Mouse (Mus musculus) megakaryocyte-erythroid progenitor cell, adult 5-6 weeks (primary cell): ENCODE results near the gene Hist2h2aa1. TPM values are rescaled to one million over a fixed set of nuclear protein-coding genes. Genes with fewer than 3 reads are reported as not detected.
A peak's percentile ranks its signal among the peaks of the same experiment; 100 is the strongest.

Experiments used
- ATAC-seq: replicated peaks from 2 replicates; pipeline ENCODE4 v1.8.0; 2016; ENCODE audit warnings: mild to moderate bottlenecking, inconsistent platforms; ENCODE audit not compliant: severe bottlenecking, poor library complexity, low FRiP score, low TSS enrichment
- total RNA-seq, 2 experiments: library from RNA; stranded (forward) in 1 of 2; stranded (reverse) in 1 of 2; fragments of 200-1000, 215-1000 nt in 1 of 2; fragments of >200 nt in 1 of 2; fragmentation: Nextera tagmentation in 1 of 2; gene quantifications; 2 replicates each; pipeline ENCODE4 v1.2.3; 2014 to 2017

Gene Hist2h2aa1
- total RNA-seq, 2 experiments from 2014 or later = 17.9 to 6,422 TPM

DNA sequence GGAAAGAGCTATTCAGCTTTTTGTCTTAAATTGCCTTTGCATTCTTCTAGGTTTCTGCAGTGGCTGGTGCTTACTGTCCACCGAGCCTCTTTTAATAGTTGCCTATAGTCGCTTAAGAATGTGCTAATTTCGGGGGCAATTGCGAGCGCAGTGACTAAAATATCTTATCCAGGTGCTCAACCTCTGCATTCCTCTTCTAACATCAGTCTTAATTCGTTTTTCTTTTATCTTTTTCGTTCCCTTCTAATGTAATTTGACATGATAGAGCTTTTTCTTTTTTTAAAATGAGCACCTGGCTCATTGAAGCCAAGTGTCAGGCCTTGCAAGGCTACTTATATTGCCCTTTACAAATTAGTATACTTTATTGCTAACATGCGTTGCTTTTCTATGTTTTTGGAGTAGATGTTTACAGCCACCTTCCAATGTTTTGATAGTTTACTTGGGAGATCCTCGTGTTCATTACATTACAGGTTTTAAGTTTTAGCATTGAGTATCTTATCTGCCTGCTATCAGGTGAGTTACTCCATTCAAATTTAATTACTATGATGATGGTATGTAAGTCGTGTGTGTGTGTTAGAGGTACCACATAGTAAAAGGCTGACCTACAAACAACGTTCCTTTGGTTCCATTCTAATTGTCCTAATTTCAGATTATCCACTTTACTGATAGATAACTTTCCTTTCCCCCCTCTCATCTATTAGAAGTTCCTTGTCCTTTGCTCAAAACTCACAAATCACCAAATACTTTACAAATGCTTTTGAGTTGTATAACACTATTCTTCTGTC, 2.3 kb downstream of the Hist2h2aa1 start:
- ATAC-seq = no peak

DNA sequence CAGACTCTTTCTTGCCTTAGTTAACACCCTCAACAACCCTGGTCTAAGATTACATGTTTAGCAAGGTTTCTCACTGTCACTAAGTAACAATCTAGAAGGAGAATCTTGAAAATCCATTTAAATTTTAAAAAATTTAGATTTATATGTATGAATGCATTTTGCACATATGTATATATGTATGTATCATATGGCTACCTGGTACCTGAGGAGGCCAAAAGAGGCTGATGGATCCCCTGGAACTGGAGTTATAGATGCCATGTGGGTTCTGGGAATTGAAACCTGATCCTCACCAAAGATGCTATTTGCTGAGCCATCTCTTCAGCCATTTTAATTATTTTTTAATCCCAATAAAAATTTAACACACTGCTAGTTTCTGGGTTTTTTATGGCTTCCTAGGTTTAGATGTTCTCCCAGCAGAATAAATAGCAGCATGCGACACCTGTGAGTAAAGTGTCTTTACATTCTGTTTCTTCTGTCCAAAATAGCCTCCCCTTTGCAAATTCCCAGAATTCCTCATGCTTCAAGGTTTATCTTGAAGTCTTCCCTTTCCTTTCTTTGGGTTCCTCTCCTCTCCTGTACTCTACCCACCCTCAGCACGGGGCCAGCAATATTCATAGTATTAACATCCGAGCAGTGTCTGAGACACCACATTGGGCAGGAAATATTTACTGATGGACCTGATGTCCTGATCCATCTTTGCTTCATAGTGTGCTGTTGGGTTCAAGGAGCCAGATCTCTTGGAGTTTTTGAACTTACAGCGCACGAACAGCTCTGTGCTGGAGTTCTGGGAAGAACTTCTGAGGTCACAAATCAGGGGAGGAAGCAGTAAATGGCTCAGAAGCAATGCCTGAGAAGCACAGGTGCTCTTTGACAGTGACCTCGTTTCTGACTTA, 3.1 kb downstream of the Hist2h2aa1 start:
- ATAC-seq = no peak

DNA sequence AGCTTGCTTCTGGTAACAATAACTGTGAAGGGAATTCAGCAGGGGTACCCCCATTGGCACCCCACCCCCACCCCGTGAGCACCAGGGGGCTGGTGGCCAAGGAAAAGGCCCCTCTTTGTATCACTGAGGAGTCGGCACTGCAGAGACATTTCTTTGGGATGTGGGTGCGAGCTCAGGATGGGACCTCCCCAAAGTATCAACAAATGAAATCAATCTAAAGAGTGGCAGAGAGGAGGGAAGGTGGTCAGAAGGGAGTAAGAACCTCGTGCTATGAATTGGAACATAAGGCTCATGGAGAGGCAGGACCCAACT, 3.7 kb downstream of the Hist2h2aa1 start:
- no peak for ATAC-seq

DNA sequence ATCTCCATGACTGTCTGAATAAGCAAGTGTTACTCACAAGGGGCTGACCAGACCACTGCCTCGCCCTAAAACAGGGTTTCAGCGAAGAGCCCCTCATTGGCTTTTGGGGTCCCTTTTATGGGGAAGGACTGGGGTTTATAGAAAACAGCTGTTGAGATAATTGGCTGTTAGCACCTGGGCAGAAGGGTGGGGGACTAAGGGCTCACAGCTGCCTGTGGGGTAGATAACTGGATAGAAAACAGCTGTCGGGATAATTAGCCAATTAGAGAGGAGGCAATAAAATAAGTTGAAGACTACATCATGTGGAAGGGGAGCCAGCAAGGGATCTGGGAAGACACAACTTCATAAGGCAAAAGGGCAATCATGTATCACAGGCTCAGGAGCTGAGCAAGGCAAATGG, 5.6 kb downstream of the Hist2h2aa1 start:
- no peak for ATAC-seq

DNA sequence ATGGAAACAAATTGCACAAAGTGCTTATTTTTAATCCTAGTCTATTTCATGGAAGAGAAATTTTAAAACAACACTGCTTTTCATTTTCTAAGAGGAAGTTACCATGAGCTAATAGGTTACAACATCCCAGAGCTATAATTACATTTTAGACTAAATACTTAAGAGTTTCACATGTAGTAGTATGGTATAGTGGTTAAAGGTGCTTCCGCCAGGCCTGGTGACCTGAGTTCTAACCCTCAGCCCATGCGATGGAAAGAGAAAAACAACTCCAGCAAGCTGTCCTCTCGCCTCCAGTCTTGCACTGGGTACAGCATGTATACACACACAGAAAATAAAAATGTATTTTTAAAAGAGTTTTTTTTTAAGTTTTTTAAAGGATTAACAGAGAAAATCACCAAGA, 6.5 kb downstream of the Hist2h2aa1 start:
- ATAC-seq = no peak

DNA sequence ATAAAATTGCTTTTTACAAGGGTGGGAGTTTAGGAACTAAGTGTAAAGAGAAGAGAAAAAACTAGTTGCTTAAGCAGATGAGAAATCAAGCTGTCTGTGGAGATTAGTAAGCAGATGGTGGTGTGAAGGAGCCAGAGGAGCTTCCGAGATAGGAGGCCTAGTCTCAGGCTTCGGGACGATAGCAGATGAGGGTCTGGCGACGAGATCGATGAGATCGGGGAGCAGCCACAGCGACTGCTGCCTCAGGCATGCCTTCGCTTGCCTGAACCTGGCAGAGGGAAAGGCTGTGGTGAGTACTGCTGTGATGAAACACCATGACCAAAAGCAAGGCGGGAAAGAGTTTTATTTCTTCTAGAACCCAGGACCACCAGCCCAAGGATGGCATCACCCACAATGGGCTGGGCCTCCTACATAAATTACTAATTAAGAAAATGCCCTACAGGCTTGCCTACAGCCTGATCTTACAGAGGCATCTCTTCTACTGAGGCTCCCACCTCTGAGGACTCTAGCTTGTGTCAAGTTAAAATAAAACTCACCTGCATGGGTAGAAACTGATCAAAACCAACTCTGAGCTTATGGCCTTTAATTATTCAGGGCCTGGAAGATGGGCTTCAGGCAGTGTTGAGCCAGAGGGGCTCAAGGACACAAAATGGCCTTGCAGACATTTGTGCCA, 9.5 kb downstream of the Hist2h2aa1 start:
- peak; percentile 98 for ATAC-seq

DNA sequence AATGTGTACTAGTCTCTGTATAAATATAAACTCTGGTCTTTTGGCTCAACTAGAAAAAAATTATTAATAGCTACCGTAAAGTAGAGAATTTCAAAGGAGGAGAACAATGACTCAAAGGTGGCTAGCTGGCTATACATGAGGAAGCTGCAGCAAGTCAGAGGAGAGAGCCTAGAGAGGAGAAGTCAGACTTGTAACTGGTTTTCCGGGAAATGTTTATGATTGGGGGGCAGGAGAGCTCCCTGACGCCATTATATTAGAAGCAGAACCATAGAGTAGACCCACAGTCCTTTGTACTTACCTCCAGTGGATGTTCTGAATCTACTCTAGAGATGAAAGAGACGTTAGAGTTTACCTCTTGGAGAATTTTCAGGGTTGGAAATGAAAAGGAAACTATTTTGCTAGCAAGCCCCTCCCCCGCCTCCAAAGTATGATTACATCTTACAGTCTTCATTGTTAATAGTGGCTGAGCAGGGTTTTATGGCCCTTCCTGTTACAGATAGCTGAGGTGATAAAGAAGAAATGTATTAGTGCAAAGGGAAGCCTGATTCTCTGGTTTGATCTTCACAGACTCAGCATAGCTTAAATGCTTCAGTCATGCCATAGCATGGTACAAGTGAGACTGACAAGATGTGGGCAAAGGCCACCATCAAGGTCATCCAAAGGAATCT, 10.8 kb downstream of the Hist2h2aa1 start:
- no peak for ATAC-seq

DNA sequence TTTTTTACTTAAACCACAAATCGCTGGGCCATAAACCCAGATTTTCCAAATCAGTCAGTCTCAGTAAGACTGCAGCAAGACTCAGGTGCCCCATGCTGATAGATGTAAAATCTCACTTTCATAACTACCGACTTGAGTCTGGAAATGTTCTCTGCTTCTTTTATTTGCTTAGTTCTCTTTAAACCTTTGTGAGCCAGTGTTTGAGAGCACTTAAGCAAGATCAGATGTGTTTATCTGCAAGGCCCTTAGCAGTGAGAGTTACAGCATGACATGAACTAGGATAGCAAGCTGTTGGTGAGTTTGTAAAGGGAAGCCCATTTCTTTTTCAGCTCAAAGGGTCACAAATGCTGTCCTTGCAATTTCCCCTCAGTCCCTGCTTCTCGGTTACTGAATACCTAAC, 11.9 kb downstream of the Hist2h2aa1 start:
- ATAC-seq = no peak

DNA sequence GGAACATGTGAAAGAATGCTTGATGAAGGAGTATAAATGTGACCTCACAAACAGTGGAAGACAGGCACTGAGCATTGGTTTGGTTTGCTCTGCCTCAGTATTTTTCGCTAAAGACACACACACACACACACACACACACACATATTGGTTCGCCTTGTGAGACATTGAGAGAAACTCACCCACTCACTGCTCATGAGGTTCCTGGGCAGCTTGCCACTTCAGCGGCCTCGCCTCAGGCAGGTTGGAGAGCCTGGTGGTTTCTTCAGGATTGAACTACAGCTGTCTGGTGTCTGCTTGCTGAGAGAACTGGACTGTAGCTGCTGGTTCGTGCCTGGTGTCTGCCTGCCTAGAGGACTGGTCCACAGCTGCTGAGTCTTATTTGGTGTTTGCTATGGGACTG, 14.9 kb downstream of the Hist2h2aa1 start:
- ATAC-seq = no peak

DNA sequence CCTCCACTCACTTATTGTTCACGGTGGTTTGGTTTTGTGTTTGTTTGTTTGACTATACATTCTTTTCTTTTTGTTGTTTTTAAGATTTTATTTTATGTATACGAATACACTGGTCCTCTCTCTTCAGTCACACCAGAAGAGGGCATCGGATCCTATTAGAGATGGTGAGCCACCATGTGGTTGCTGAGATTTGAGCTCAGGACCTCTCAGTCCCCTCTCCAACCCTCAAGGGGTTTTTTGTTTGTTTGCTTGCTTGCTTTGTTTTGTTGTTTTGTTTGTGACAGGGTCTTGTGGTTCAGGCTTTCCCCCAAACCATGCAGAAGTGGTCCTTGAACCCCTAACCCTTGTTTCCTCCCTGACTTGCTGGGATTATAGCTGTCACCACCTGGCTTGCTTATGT, 16.3 kb downstream of the Hist2h2aa1 start:
- no peak for ATAC-seq

DNA sequence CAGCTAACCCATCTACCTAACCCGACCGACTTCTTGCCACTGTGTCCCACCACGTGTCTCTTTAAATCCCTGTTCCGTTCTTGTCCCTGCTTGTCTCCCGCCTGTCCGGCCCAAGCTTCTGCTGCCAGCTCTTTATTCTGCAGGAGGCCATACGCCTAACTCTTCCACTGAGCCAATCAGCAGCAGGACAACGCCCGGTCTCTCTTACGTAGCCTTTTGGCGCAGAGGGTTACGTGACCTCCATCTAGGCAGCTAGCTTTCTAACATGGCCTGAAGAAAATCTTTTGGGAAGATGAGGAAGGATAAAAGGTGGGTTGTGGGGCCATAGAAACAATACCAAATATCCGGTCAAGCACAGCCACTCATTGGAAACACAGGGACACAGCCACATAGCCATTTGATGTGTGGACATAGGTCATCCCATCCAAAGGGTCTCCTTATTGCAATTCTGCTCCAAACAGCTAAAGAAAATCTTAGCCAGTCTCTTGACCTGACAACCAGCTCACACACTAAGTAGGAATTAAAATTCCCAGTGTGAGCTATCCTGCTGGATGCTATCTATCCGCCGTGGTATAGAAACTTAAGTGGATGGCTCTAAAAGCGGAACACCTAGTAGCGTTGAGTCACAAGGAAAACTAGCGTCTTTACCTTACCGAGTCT, 17.0 kb downstream of the Hist2h2aa1 start:
- peak; percentile 72 for ATAC-seq

DNA sequence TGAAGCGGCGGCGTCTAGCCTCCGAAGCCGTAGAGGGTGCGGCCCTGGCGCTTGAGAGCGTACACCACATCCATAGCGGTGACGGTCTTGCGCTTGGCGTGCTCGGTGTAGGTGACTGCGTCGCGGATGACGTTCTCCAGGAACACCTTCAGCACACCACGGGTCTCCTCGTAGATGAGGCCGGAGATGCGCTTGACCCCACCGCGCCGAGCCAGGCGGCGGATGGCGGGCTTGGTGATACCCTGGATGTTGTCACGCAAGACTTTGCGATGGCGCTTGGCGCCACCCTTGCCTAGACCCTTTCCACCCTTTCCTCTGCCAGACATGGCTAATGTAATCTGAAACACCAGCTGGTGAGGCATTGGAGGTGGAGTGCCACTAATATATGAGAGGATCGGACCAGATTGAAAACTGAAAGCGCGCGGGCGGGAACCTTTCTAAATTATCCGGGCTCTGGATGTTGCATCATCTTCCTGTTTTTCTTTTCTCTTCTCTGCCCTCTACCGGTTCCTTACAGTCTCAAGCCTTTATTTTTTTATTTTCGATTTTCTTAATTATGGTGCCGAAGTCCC, 17.8 kb downstream of the Hist2h2aa1 start, which contains the start of gene Hist2h4:
Hist2h4 (minus strand) TSS at position 333 of the 572 bp plus-strand sequence.
- ATAC-seq = peak; percentile 89

DNA sequence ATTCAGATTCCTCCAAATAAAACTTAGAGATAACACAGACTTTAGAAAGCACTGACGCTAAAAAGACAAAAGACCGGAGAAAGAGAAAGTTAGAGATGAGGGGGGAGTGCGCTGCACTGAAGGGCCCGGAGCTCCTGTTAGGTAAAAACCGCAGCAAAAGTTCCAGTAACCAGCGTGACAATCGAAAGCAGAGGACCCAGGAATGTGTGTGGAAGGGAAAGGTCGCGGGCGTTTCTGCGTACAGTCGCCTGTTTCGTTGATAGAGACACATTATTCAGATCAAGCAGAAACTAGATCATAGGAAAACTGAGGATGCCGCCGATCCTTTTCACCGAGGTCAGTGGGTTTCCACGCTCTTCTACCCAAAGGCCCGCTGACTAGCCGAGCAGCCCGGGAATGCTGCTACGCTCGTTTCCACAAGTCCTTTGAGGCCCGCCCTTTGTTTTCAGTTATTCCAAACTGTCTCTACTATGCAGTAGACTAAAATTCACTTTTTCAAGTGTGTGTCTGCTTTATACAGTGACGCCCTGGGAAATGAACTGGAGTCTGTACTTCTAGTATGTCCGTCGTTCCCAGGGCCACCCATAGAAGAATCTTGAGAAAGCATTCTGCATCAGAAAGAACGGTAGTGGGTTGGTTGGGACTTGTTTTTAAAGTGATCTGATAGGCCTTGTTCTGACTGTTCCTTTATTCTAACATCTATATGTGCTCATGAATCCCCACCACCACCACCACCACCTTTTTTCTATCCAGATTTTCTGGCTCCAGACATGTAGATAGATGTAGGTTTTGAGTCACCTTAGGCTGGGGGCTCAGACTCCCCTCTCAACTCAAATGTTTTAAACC, 18.5 kb downstream of the Hist2h2aa1 start:
- ATAC-seq = 0 out of 2 replicates have a peak, but pooled peaks have one; percentile 9

DNA sequence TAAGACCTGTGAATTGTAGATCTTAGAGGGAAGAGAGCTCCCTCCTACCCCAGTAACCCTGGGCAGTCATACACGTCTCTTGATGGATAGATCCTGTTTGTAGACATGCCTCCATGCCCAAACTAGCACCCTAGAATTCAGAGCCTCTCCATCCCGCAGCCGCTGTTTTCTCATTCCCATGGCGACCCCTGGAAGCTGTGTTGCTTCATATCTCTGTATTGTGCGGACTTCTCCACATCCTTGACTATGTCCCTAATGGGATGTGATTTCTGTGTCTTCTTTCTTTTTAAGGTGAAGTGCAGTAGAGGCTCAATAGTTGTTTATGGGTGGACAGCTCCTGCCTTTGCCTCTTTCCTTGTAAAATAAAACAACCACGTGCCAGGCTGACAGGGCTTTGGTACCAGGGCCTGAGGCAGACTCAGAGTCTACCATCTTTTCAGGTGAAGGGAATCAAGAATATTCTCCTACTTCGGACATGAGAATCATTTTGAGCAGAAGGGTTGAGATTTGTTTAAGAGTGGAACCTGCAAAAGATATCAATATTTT, 19.2 kb downstream of the Hist2h2aa1 start:
- no peak for ATAC-seq

DNA sequence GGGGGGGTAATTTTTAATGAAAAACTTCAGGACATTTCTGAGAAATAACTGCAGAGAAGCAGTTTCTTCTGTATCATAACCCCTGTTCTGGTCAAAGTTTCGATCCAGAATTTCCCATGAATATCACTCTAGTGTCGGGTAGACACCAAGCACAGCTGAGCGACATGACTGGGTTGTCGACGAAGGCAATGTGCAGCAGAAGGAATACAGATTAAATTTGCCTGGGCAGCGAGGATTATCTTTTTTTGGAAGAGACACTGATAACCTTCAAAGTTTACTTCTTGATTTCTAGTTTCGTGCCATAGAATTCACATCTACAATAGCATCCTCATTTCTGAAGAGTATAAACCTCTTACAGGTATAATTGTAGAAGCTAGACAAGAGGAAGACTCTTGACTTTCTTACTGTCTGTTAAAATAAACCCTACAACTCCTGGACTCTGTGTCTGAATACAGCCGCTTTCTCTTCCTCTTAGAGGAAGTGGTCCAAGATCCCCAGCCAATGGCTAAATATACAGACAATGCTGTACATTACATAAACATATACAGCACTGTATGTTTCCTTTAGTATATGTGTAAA, 20.9 kb downstream of the Hist2h2aa1 start:
- ATAC-seq = no peak

DNA sequence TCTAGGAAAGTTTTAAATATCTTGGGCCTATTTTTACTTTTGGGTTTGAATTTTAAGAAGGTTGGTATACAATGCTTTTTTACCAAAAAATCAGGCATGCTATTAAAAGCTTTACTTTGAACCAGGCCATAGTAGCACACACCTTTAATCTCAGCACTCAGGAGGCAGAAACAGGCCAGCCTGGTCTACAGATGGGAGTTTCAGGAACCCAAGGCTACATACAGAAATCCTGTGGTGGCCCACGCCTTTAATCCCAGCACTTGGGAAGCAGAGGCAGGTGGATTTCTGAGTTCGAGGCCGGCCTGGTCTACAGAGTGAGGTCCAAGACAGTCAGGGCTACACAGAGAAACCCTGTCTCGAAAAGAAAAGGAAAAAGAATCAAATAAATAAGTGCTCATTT, 22.2 kb downstream of the Hist2h2aa1 start:
- ATAC-seq = no peak

DNA sequence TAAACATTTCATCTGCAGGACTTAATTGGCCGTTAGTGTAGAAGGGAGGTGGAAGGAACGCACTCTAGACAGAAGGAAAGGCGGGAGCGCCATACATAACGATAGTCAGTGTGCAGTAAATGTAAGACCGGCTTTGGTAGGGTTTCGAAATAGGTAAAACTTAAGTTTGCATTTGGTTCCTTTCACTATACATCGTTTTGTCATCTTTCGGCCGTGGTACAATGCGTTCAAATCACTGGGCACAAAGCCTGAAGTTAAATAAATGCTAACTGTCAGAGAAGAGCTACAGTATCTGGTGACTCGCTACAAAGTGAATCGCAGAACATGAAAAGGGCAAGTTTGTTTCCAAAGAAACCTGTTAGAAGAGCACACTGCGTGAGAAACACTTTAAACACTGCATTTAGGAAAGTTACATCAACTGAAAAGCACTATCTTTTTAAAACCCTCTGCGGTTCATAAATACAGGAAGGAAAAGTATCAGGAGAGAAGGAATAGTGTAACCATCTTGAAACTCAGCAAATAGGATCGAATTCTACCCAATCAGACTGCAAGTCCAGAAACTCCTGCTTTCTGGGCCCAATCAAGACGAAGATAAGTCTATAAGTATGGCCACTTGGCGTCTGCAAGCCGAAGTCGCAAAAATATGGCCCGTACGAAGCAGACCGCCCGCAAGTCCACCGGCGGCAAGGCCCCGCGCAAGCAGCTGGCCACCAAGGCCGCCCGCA, 22.9 kb downstream of the Hist2h2aa1 start, which contains the start of gene Hist2h3b:
Hist2h3b (plus strand) TSS at position 604 of the 725 bp plus-strand sequence.
- ATAC-seq = peak; percentile 36; the same call in 1 of the 2 replicates
